Mouse (Mus musculus) G1E (cell line): Measurements from ENCODE around the gene Macrod2. TPM values are rescaled to one million over a fixed set of nuclear protein-coding genes. Genes with fewer than 3 reads are reported as not detected.

Source experiments
- ATAC-seq: 2 replicates; pipeline ENCODE4 v1.8.0; 2016; ENCODE audit warnings: mild to moderate bottlenecking; ENCODE audit not compliant: insufficient number of reproducible peaks, poor library complexity, low FRiP score, severe bottlenecking; ENCODE audit errors: extremely low read depth
- DNase-seq: peaks from one replicate; pipeline ENCODE4 v3.0.0; 2012; ENCODE audit warnings: low spot score
- H3K27me3 ChIP-seq: 2 replicates; pipeline ENCODE4 v1.6.1; 2012; ENCODE audit warnings: mild to moderate bottlenecking, low read length, inconsistent platforms; ENCODE audit not compliant: insufficient read depth
- H3K36me3 ChIP-seq: replicated peaks from 2 replicates; pipeline ENCODE3; 2012; ENCODE audit warnings: mild to moderate bottlenecking, inconsistent platforms
- H3K4me1 ChIP-seq: 2 replicates; pipeline ENCODE4 v1.6.1; 2012; ENCODE audit warnings: low read depth, low read length, inconsistent platforms, mixed read lengths; ENCODE audit not compliant: insufficient read depth
- H3K4me3 ChIP-seq: 2 replicates; pipeline ENCODE4 v1.5.1; 2012; ENCODE audit warnings: low read depth, mild to moderate bottlenecking, inconsistent platforms, low read length, moderate library complexity, mixed read lengths
- H3K9me3 ChIP-seq: replicated peaks from 2 replicates; pipeline ENCODE4 v1.6.1; 2012; ENCODE audit warnings: inconsistent platforms
- CTCF ChIP-seq: IDR thresholded peaks from 2 replicates; pipeline ENCODE4 v1.5.1; 2012; ENCODE audit warnings: low read depth, low read length, inconsistent platforms, mixed read lengths
- GATA1 ChIP-seq: IDR thresholded peaks from 2 replicates; pipeline ENCODE4 v1.6.1; 2012; ENCODE audit warnings: borderline replicate concordance, low read length, inconsistent platforms, mixed read lengths
- GATA2 ChIP-seq: IDR thresholded peaks from 2 replicates; pipeline ENCODE4 v1.6.1; 2012; ENCODE audit warnings: low read depth, low read length, inconsistent platforms, borderline replicate concordance
- POLR2AphosphoS5 ChIP-seq: IDR thresholded peaks from 2 replicates; pipeline ENCODE4 v1.6.1; 2012; ENCODE audit warnings: low read depth, low read length, inconsistent platforms; ENCODE audit not compliant: insufficient replicate concordance
- TAL1 ChIP-seq: conservative IDR thresholded peaks from 2 replicates; pipeline ENCODE4 v1.6.1; 2012; ENCODE audit warnings: low read depth, low read length, inconsistent platforms, mixed read lengths
- polyA plus RNA-seq: library from polyadenylated mRNA; stranded (reverse); fragments of >175 nt; gene quantifications from 2 replicates; pipeline ENCODE4 v1.2.3, GENCODE M21; 2012
- total RNA-seq, 2 experiments: library from RNA; stranded (forward) in 1 of 2; stranded (reverse) in 1 of 2; fragments of 200-1000 nt in 1 of 2; fragments of >200 nt in 1 of 2; fragmentation: Nextera tagmentation in 1 of 2; gene quantifications; 2 replicates each; pipeline ENCODE4 v1.2.3; 2014 to 2017

Macrod2 gene
- total RNA-seq (2014; fragmentation: Nextera tagmentation) (not detected in 2 replicates), total RNA-seq (2017) (0.06 and 0.38 TPM in 2 replicates), polyA plus RNA-seq (not detected in 2 replicates)

DNA sequence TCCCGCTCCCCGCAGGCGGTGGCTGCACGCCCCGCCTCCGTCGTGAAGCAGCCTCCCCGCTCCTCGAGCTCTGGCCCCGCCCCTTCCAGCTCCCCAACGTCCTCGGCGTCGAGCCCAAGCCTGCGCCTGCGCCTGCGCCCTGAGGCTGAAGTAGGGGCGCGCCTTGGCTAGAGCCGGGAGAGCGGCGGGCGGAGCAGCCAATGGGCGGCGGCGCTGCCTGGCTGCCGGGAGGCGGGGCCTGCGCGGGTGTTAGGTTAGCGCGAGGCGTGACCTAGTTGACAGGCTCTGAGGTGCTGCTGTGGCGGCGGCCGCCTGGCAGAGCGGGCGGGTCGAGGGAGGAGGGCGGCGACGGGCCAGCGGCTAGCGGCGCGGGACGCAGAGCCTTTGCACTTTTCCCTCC is at the start of gene Macrod2:
Gene Macrod2 (plus strand): TSS at position 131 of the 400 bp plus-strand sequence.
- Histone ChIP-seq H3K4me3 (no peak within 1 kb of the TSS), H3K36me3 (no peaks in the 10 kb centered on the region), H3K4me1 (no peaks in the 10 kb centered on the region; the same call in 1 of the 2 replicates), H3K27me3 (no peaks in the 10 kb centered on the region), H3K9me3 (peaks cover 10% of the 10 kb centered on the region)
- no peak for DNase-seq
- TF ChIP-seq GATA1 (no peak), GATA2 (no peak), CTCF (no peak), TAL1 (no peak), POLR2AphosphoS5 (no peak)
- ATAC-seq: no peak

DNA sequence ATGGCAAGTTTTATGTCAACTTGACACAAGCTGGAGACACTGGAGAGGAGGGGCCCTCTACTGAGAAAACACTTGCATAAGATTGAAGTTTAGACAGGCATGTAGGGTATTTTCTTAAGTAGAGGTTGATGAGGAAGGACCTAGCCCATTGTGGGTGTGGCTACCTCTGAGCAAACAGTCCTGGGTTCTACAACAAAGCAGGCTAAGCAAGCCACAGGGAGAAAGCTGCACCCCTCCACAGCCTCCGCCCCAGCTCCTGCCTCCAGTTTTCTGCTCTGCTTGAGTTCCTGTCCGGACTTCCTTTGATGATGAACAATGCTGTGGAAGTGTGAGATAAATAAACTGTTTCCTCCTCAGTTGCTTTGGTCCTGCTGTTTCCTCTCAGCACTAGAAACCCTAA is 35.2 kb upstream of the Macrod2 start:
- DNase-seq (no peak), ATAC-seq (no peak)
- TF ChIP-seq POLR2AphosphoS5 (no peak), GATA2 (no peak), TAL1 (no peak), CTCF (no peak), GATA1 (no peak)
- Histone ChIP-seq H3K9me3 (no peaks in the 10 kb centered on the region), H3K4me1 (no peaks in the 10 kb centered on the region), H3K4me3 (no peak overlapping the region), H3K36me3 (no peaks in the 10 kb centered on the region), H3K27me3 (no peaks in the 10 kb centered on the region)

DNA sequence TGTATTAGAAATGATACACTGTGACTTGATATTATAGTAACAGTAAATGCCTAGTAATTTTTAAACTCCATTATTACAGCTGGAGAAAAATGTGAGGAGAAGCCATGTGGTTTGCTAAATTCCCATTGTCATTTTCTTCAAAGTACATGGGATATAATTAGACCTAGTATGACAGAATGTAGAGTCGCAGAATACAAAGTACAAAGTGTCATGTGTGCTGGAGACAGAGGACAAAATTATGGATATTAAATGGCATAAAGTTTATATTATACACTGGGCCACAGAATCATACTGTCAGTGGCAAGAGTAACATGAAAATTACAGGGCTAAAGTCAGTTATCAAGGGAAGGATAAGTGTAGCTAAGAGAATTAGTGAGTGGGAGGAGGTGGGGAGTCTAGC is 30.3 kb upstream of the Macrod2 start:
- H3K9me3 ChIP-seq: no peaks in the 10 kb centered on the region
- H3K36me3 ChIP-seq: no peaks in the 10 kb centered on the region
- no peaks in the 10 kb centered on the region for H3K27me3 ChIP-seq
- H3K4me1 ChIP-seq: no peaks in the 10 kb centered on the region
- DNase-seq (no peak), ATAC-seq (no peak)
- no peak overlapping the region for H3K4me3 ChIP-seq
- TF ChIP-seq GATA2: no peak
- no peak for TF ChIP-seq TAL1
- no peak for TF ChIP-seq POLR2AphosphoS5
- TF ChIP-seq GATA1: no peak
- TF ChIP-seq CTCF: no peak

DNA sequence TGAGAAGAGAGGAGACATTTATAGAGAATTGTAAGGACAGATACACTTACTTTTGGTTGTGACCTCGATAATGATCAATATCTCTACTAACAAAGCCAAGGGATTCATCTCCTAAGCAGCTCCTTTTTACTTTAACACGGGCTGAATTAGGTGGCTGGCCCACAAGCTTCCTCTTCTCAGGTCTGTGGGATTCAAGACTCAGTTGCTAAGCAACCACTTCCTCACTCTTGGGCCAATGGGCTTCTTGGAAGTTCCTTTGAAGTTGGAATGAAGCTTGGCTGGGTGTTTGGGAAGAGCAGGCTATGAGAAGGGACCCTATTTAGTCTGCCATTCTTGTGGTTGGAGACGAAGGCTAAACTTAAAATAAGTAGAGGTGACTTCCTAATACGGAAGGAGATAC is 5.6 kb upstream of the Macrod2 start, which contains the start of gene Sel1l2:
Gene Sel1l2 (minus strand): TSS at position 182 of the 400 bp plus-strand sequence.
- no peaks in the 10 kb centered on the region for H3K9me3 ChIP-seq
- DNase-seq (no peak), ATAC-seq (no peak)
- H3K27me3 ChIP-seq: no peaks in the 10 kb centered on the region
- H3K4me1 ChIP-seq: no peaks in the 10 kb centered on the region
- no peak within 1 kb of the TSS for H3K4me3 ChIP-seq
- TF ChIP-seq POLR2AphosphoS5 (no peak), GATA2 (no peak), TAL1 (no peak), CTCF (no peak), GATA1 (no peak)
- no peaks in the 10 kb centered on the region for H3K36me3 ChIP-seq

DNA sequence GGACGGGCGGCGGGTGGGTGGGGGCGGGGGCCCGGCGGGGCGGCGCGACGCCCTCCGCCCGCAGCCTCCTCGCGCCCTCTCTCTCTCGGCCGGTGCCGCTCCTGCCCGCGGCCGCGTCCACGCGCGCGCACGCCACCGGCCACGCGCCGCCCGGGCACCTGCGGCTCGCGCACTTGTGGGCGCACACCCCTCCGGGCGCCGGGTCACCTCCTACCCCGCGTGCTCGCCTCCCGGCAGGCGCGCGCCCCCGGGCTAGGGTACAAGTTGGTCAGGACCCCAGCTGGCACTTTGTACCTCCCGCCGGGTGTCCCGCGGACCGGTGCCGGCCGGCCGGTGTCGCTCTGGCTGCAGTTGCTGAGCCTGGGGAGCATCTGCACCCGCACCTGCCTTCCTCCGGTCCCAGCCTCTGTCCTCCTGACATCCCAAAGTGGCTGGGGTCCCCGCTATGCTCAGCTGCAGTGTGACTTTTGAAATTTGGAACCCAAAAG is 679 bp downstream of the Macrod2 start:
- Histone ChIP-seq H3K4me1 (no peaks in the 10 kb centered on the region; the same call in 1 of the 2 replicates), H3K9me3 (peaks cover 10% of the 10 kb centered on the region), H3K27me3 (no peaks in the 10 kb centered on the region), H3K4me3 (no peak overlapping the region), H3K36me3 (no peaks in the 10 kb centered on the region)
- TF ChIP-seq GATA2 (no peak), CTCF (no peak), POLR2AphosphoS5 (no peak), GATA1 (no peak), TAL1 (no peak)
- DNase-seq (no peak), ATAC-seq (no peak)

DNA sequence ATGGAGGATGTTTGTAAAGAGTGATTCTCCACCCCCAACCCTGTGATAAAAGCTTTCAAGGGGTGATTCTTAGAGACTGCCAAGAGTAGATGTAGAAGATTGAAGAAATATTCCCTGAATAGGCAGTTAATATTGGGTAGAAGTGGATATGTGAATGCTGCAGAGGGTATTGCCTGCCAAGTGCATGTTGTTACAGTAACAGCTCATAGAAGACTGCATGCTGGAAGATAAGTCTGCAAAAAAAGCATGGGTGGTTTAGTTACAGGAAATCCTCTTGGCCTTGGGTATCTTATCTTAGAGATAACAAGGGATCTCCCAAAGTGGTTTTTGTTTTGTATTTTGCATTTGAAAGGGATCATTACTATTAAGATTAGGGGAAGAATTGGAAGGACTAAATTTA is 30.7 kb downstream of the Macrod2 start:
- H3K4me1 ChIP-seq: no peaks in the 10 kb centered on the region
- ATAC-seq (no peak), DNase-seq (no peak)
- H3K4me3 ChIP-seq: no peak overlapping the region
- TF ChIP-seq GATA2 (no peak), CTCF (no peak), GATA1 (no peak), POLR2AphosphoS5 (no peak), TAL1 (no peak)
- H3K36me3 ChIP-seq: no peaks in the 10 kb centered on the region
- no peaks in the 10 kb centered on the region for H3K27me3 ChIP-seq
- no peaks in the 10 kb centered on the region for H3K9me3 ChIP-seq
